Mouse (Mus musculus) C2C12 (cell line): ENCODE measurements at regions not wholly inside any gene's neighbourhood (a gene's known extent, or its start where the extent isn't known, plus 50 kb on each side); places are given as distances from the start of the nearest gene placed in this dataset.
"Not testable (repeated sequence)": the region's sequence is repeated elsewhere in the genome, so short reads cannot be mapped to it uniquely, and the experiment has no call there.

Experiments
- H3K27me3 ChIP-seq: one replicate; pipeline ENCODE4 v1.6.1; 2011; ENCODE audit not compliant: control insufficient read depth, insufficient read depth, insufficient read length
- H3K36me3 ChIP-seq: one replicate; pipeline ENCODE4 v1.6.1; 2011; ENCODE audit not compliant: control insufficient read depth, insufficient read depth
- H3K4me3 ChIP-seq: one replicate; pipeline ENCODE4 v1.5.1; 2011; ENCODE audit warnings: mild to moderate bottlenecking, control low read depth; ENCODE audit not compliant: poor library complexity, insufficient read depth, severe bottlenecking
- H3K79me2 ChIP-seq: one replicate; pipeline ENCODE4 v1.6.1; 2011; ENCODE audit not compliant: control insufficient read depth, insufficient read depth
- H3K79me3 ChIP-seq: one replicate; pipeline ENCODE4 v1.6.1; 2011; ENCODE audit warnings: low read depth, control low read depth
- H3ac ChIP-seq: one replicate; pipeline ENCODE3; 2011; ENCODE audit warnings: low read depth; ENCODE audit not compliant: control insufficient read depth, insufficient read length
- CEBPB ChIP-seq: IDR thresholded peaks from one replicate; pipeline ENCODE4 v1.6.1; 2011; ENCODE audit warnings: low read depth, mild to moderate bottlenecking, control low read depth, moderate library complexity
- CTCF ChIP-seq: IDR thresholded peaks from one replicate; pipeline ENCODE4 v1.5.1; 2011; ENCODE audit not compliant: control insufficient read depth, insufficient read depth, insufficient read length
- FOSL1 ChIP-seq: IDR thresholded peaks from one replicate; pipeline ENCODE4 v1.8.0; 2011; ENCODE audit warnings: mild to moderate bottlenecking, low read length; ENCODE audit not compliant: poor library complexity, insufficient read depth, severe bottlenecking
- MAX ChIP-seq: IDR thresholded peaks from one replicate; pipeline ENCODE4 v1.6.1; 2011; ENCODE audit warnings: mild to moderate bottlenecking, control low read depth
- MYOD1 ChIP-seq: IDR thresholded peaks from one replicate; pipeline ENCODE4 v1.6.1; 2011; ENCODE audit warnings: low read depth; ENCODE audit not compliant: control insufficient read depth, insufficient read length
- MYOG ChIP-seq: IDR thresholded peaks from one replicate; pipeline ENCODE4 v1.6.1; 2011; ENCODE audit not compliant: control insufficient read depth, insufficient read length; ENCODE audit errors: extremely low read depth
- USF1 ChIP-seq: IDR thresholded peaks from one replicate; pipeline ENCODE4 v1.6.1; 2011; ENCODE audit warnings: low read depth, mild to moderate bottlenecking, control low read depth, moderate library complexity

GRCm38 (mm10) chr12:55974262-55974661, 138.1 kb downstream of the Brms1l start:
- H3K36me3 ChIP-seq: no peaks in the 10 kb centered on the region
- TF ChIP-seq CEBPB (no peak), MAX (no peak), CTCF (no peak), MYOG (no peak)

GRCm38 (mm10) chr12:55959319-55959718, 123.2 kb downstream of the Brms1l start:
- not testable (repeated sequence) for H3K79me2 ChIP-seq, H3K4me3 ChIP-seq, H3K79me3 ChIP-seq, H3K36me3 ChIP-seq, H3ac ChIP-seq, H3K27me3 ChIP-seq

More at GRCm38 (mm10) chr12:55974262-55974661, 138.1 kb downstream of the Brms1l start:
- Histone ChIP-seq H3K79me2 (no peaks in the 10 kb centered on the region), H3K4me3 (no peak overlapping the region), H3K79me3 (no peaks in the 10 kb centered on the region), H3ac (no peak overlapping the region), H3K27me3 (no peaks in the 10 kb centered on the region)

- Histone ChIP-seq H3K36me3 (no peaks in the 10 kb centered on the region), H3K27me3 (no peaks in the 10 kb centered on the region), H3K79me2 (no peaks in the 10 kb centered on the region), H3K79me3 (no peaks in the 10 kb centered on the region), H3K4me3 (no peak overlapping the region), H3ac (no peak overlapping the region)
- TF ChIP-seq FOSL1: no peak
- TF ChIP-seq CEBPB: no peak
- TF ChIP-seq USF1: no peak
- TF ChIP-seq MYOD1: no peak
- TF ChIP-seq CTCF: no peak
- no peak for TF ChIP-seq MYOG
- no peak for TF ChIP-seq MAX
These were observed 104.4 kb downstream of the Brms1l start for GRCm38 (mm10) chr12:55940566-55940965.

- H3K4me3 ChIP-seq: no peak overlapping the region
- no peaks in the 10 kb centered on the region for H3K79me2 ChIP-seq
- TF ChIP-seq MYOG: no peak
- TF ChIP-seq FOSL1: no peak
- no peak for TF ChIP-seq CEBPB
- no peak for TF ChIP-seq USF1
- TF ChIP-seq MAX: no peak
- H3K36me3 ChIP-seq: no peaks in the 10 kb centered on the region
- no peaks in the 10 kb centered on the region for H3K79me3 ChIP-seq
- H3K27me3 ChIP-seq: no peaks in the 10 kb centered on the region
- no peak overlapping the region for H3ac ChIP-seq
These were observed 103.4 kb downstream of the Brms1l start for GRCm38 (mm10) chr12:55939281-55940142.

- no peak overlapping the region for H3K4me3 ChIP-seq
- no peaks in the 10 kb centered on the region for H3K79me2 ChIP-seq
- no peaks in the 10 kb centered on the region for H3K79me3 ChIP-seq
- TF ChIP-seq FOSL1: no peak
- no peak for TF ChIP-seq MYOG
- TF ChIP-seq USF1: no peak
- TF ChIP-seq CEBPB: no peak
- TF ChIP-seq MAX: no peak
- no peak overlapping the region for H3ac ChIP-seq
- no peaks in the 10 kb centered on the region for H3K36me3 ChIP-seq
- peaks cover 6% of the 10 kb centered on the region for H3K27me3 ChIP-seq
These were observed 98.0 kb downstream of the Brms1l start for GRCm38 (mm10) chr12:55934172-55934571.

- H3ac ChIP-seq: no peak overlapping the region
- no peak overlapping the region for H3K4me3 ChIP-seq
- TF ChIP-seq USF1 (no peak), FOSL1 (no peak), CEBPB (no peak), MYOD1 (no peak), MYOG (no peak), CTCF (no peak), MAX (no peak)
- no peaks in the 10 kb centered on the region for H3K79me2 ChIP-seq
- peaks cover 6% of the 10 kb centered on the region for H3K27me3 ChIP-seq
- no peaks in the 10 kb centered on the region for H3K79me3 ChIP-seq
- H3K36me3 ChIP-seq: no peaks in the 10 kb centered on the region
These were observed 97.3 kb downstream of the Brms1l start for GRCm38 (mm10) chr12:55933417-55933816.
